Mouse (Mus musculus): ENCODE measurements around the gene 4930470P17Rik.

Gene 4930470P17Rik

GRCm38 (mm10) chr2:170579551-170579950, 22.3 kb downstream of the 4930470P17Rik start:
- in situ Hi-C loops (cut with MboI, MseI), result loop anchor here (10.0 kb wide), 1 partner anchor 585 kb away; no protein-coding TSS in a partner anchor

- in situ Hi-C loops (cut with MboI, MseI), result loop anchor here (10.0 kb wide), 1 partner anchor 584 kb away; no protein-coding TSS in a partner anchor
These were observed 23.2 kb downstream of the 4930470P17Rik start for GRCm38 (mm10) chr2:170578588-170578987.

- in situ Hi-C loops (cut with MboI, MseI), result loop anchor here (10.0 kb wide), 1 partner anchor 583 kb away; no protein-coding TSS in a partner anchor
These were observed 24.3 kb downstream of the 4930470P17Rik start for GRCm38 (mm10) chr2:170577502-170577901.

- in situ Hi-C loops (cut with MboI, MseI), result loop anchor here (10.0 kb wide), 1 partner anchor 581 kb away; no protein-coding TSS in a partner anchor
These were observed 25.7 kb downstream of the 4930470P17Rik start for GRCm38 (mm10) chr2:170576077-170576476.

GRCm38 (mm10) chr2:170564995-170565394, 36.8 kb downstream of the 4930470P17Rik start:
- in situ Hi-C loops (cut with MboI, MseI), result no loop called here

- in situ Hi-C loops (cut with MboI, MseI), result no loop called here
These were observed 37.6 kb downstream of the 4930470P17Rik start for GRCm38 (mm10) chr2:170563956-170564855.

- in situ Hi-C loops (cut with MboI, MseI), result no loop called here
These were observed 49.7 kb downstream of the 4930470P17Rik start for GRCm38 (mm10) chr2:170552088-170552487.

GRCm38 (mm10) chr2:170550240-170550639, 51.6 kb downstream of the 4930470P17Rik start:
- in situ Hi-C loops (cut with MboI, MseI), result no loop called here

- in situ Hi-C loops (cut with MboI, MseI), result no loop called here
These were observed 52.7 kb downstream of the 4930470P17Rik start for GRCm38 (mm10) chr2:170549146-170549545.

GRCm38 (mm10) chr2:170548046-170548445, 53.8 kb downstream of the 4930470P17Rik start:
- in situ Hi-C loops (cut with MboI, MseI), result no loop called here

GRCm38 (mm10) chr2:170547526-170547925, 54.3 kb downstream of the 4930470P17Rik start:
- in situ Hi-C loops (cut with MboI, MseI), result no loop called here

GRCm38 (mm10) chr2:170545745-170546144, 56.1 kb downstream of the 4930470P17Rik start:
- in situ Hi-C loops (cut with MboI, MseI), result no loop called here

- in situ Hi-C loops (cut with MboI, MseI), result no loop called here
These were observed 56.9 kb downstream of the 4930470P17Rik start for GRCm38 (mm10) chr2:170544950-170545349.

GRCm38 (mm10) chr2:170544159-170544558, 57.7 kb downstream of the 4930470P17Rik start:
- in situ Hi-C loops (cut with MboI, MseI), result no loop called here

GRCm38 (mm10) chr2:170543625-170544024, 58.2 kb downstream of the 4930470P17Rik start:
- in situ Hi-C loops (cut with MboI, MseI), result no loop called here

GRCm38 (mm10) chr2:170539211-170539610, 62.6 kb downstream of the 4930470P17Rik start:
- in situ Hi-C loops (cut with MboI, MseI), result no loop called here

GRCm38 (mm10) chr2:170535841-170536240, 66.0 kb downstream of the 4930470P17Rik start:
- in situ Hi-C loops (cut with MboI, MseI), result no loop called here

GRCm38 (mm10) chr2:170534803-170535174, 67.0 kb downstream of the 4930470P17Rik start:
- in situ Hi-C loops (cut with MboI, MseI), result no loop called here

- in situ Hi-C loops (cut with MboI, MseI), result no loop called here
These were observed 67.6 kb downstream of the 4930470P17Rik start for GRCm38 (mm10) chr2:170534116-170534802.

GRCm38 (mm10) chr2:170530256-170530655, 71.6 kb downstream of the 4930470P17Rik start:
- in situ Hi-C loops (cut with MboI, MseI), result no loop called here

- in situ Hi-C loops (cut with MboI, MseI), result no loop called here
These were observed 72.1 kb downstream of the 4930470P17Rik start for GRCm38 (mm10) chr2:170529766-170530165.

Measured in T-helper 2 cell (primary cell).